In genomic region chr5:124352141-124352920, GRCm38 (mm10) we compare ENCODE assay signal across 8 mouse cellular contexts. TPM values are rescaled to one million over a fixed set of nuclear protein-coding genes. Genes with fewer than 3 reads are reported as not detected.
DNase-seq lines count a peak whose midpoint lies in the region; ATAC-seq and TF ChIP-seq lines count a peak whose summit lies in the region.

No protein-coding gene starts in this region.

- peak overlapping the region; percentile 90 for H3K4me2 ChIP-seq in hindbrain, postnatal 0 days (ENCODE audit: low read depth, low read length)

- H3K4me1 ChIP-seq in hindbrain, postnatal 0 days (ENCODE audit: insufficient read depth, low read length), result peaks cover 14% of the 10 kb centered on the region

- H3K27ac ChIP-seq in hindbrain, postnatal 0 days, result peak overlapping the region; percentile 98

- no peaks in the 10 kb centered on the region for H3K27me3 ChIP-seq in hindbrain, postnatal 0 days (ENCODE audit: insufficient read depth, low read length)

- H3K36me3 ChIP-seq in hindbrain, postnatal 0 days (ENCODE audit: insufficient read depth, low read length), result peaks cover 12% of the 10 kb centered on the region; the same call in 1 of the 2 replicates

- intact Hi-C loops in left cerebral cortex, postnatal 10 days (cut with DNase I), result no loop called here

- peak; percentile 62 for ATAC-seq in common myeloid progenitor, adult 5-6 weeks (replicated peaks; ENCODE audit: low read depth, poor library complexity, severe bottlenecking)
- peak; percentile 89 for ATAC-seq in hindbrain, postnatal 0 days
- peak; percentile 63 for ATAC-seq in megakaryocyte progenitor cell, adult 5-6 weeks (replicated peaks; ENCODE audit: poor library complexity)

- H3K9me3 ChIP-seq in hindbrain, postnatal 0 days (ENCODE audit: low read length), result no peaks in the 10 kb centered on the region

- peak; percentile 39; the same call in 1 of the 2 replicates for TF ChIP-seq CTCF in hindbrain, postnatal 0 days (IDR thresholded peaks at IDR 0.05; ENCODE audit: low read depth)

- H3K9ac ChIP-seq in hindbrain, postnatal 0 days (replicated peaks; ENCODE audit: low read length), result peak overlapping the region; percentile 98

- whole genome bisulfite sequencing in hindbrain, postnatal 0 days, result under 1% methylated on average over 27 of the region's 30 CpGs

- peak; percentile 88 for DNase-seq in ZHBTc4 (ENCODE audit: low read depth, low spot score)
- DNase-seq in gastrocnemius, adult 8-10 months (ENCODE audit: low spot score in 2 of 2), result peak; percentile 15 to 60
- DNase-seq in hindbrain, postnatal 0 days (ENCODE audit: low spot score), result peak; percentile 93
- peak; percentile 82 to 93 for DNase-seq in left cerebral cortex, postnatal 10 days (ENCODE audit: extremely low spot score in 1 of 2, low spot score in 2 of 2)
- DNase-seq in right cerebral cortex, postnatal 14 days, result peak; percentile 76
- DNase-seq in urinary bladder, postnatal 36 days (ENCODE audit: low spot score in 2 of 2), result peak; percentile 39 to 66

- H3K4me3 ChIP-seq in hindbrain, postnatal 0 days (ENCODE audit: low read length), result peak overlapping the region; percentile 96

RNA-seq across cellular contexts. Expression of gene Cdk2ap1, which starts 10.6 kb away (rescaled TPM):
- 151 and 188 TPM in 2 replicates for total RNA-seq in common myeloid progenitor, adult 5-6 weeks (2017)
- total RNA-seq in gastrocnemius, adult 8-10 months (2022), result 100 to 1,000 TPM; 151 to 169 (median 168) TPM
- 209 and 223 TPM in 2 replicates for total RNA-seq in hindbrain, postnatal 0 days (2014; rRNA removed)
- 102 and 109 TPM in 2 replicates for polyA plus RNA-seq in hindbrain, postnatal 0 days (2015; fragmentation: Nextera tagmentation; extraction: Ambion mirVana)
- 10 to 100 TPM; 86.3 to 97.3 TPM for total RNA-seq in left cerebral cortex, postnatal 10 days (2021)
- total RNA-seq in megakaryocyte progenitor cell, adult 5-6 weeks (2015), result 256 and 268 TPM in 2 replicates
- total RNA-seq in megakaryocyte progenitor cell, adult 5-6 weeks (2017), result 174 and 218 TPM in 2 replicates

RNA-seq across cellular contexts. Expression of gene 2810006K23Rik, which starts 24.4 kb away (rescaled TPM):
- total RNA-seq in common myeloid progenitor, adult 5-6 weeks (2017), result 22.9 and 25.5 TPM in 2 replicates
- 1 to 10 TPM; 6.4 to 7.5 (median 7.0) TPM for total RNA-seq in gastrocnemius, adult 8-10 months (2022)
- total RNA-seq in hindbrain, postnatal 0 days (2014; rRNA removed), result 8.1 and 12.0 TPM in 2 replicates
- polyA plus RNA-seq in hindbrain, postnatal 0 days (2015; fragmentation: Nextera tagmentation; extraction: Ambion mirVana), result 9.7 and 11.3 TPM in 2 replicates
- total RNA-seq in left cerebral cortex, postnatal 10 days (2021), result 10 to 100 TPM; 11.2 to 13.3 TPM
- 12.8 and 15.7 TPM in 2 replicates for total RNA-seq in megakaryocyte progenitor cell, adult 5-6 weeks (2015)
- 18.9 and 22.1 TPM in 2 replicates for total RNA-seq in megakaryocyte progenitor cell, adult 5-6 weeks (2017)

RNA-seq across cellular contexts. Expression of gene Mphosph9, which starts 24.6 kb away (rescaled TPM):
- total RNA-seq in common myeloid progenitor, adult 5-6 weeks (2017), result 40.4 and 41.3 TPM in 2 replicates
- 1 to 10 TPM; 2.0 to 3.1 (median 2.6) TPM for total RNA-seq in gastrocnemius, adult 8-10 months (2022)
- total RNA-seq in hindbrain, postnatal 0 days (2014; rRNA removed), result 13.4 and 20.7 TPM in 2 replicates
- 9.2 and 11.1 TPM in 2 replicates for polyA plus RNA-seq in hindbrain, postnatal 0 days (2015; fragmentation: Nextera tagmentation; extraction: Ambion mirVana)
- 10 to 100 TPM; 19.4 to 23.2 TPM for total RNA-seq in left cerebral cortex, postnatal 10 days (2021)
- total RNA-seq in megakaryocyte progenitor cell, adult 5-6 weeks (2015), result 16.6 and 18.3 TPM in 2 replicates
- total RNA-seq in megakaryocyte progenitor cell, adult 5-6 weeks (2017), result 18.9 and 25.2 TPM in 2 replicates

Comparison
In these comparisons a context has a peak if more than half of its experiments do, and no peak if none do; other contexts are left out.
1. Peak in every context shown above with its lines: DNase-seq, ATAC-seq, H3K4me3 ChIP-seq and H3K27ac ChIP-seq.
2. DNase-seq: peak in every context shown above with its lines; median percentile 93 in hindbrain, postnatal 0 days; 88 in ZHBTc4; 88 in left cerebral cortex, postnatal 10 days; 76 in right cerebral cortex, postnatal 14 days; 52 in urinary bladder, postnatal 36 days; 38 in gastrocnemius, adult 8-10 months.